Mouse (Mus musculus) kidney, embryonic 14.5 days (tissue): Measurements from ENCODE around the gene Nudt1. TPM values are rescaled to one million over a fixed set of nuclear protein-coding genes. Genes with fewer than 3 reads are reported as not detected.
A peak's percentile ranks its signal among the peaks of the same experiment; 100 is the strongest.

ENCODE experiments used
- ATAC-seq: fragments of 200-750 bp; cut with Nextera tagmentation; 2 replicates; pipeline ENCODE4 v1.8.0; 2017; ENCODE audit warnings: moderate number of reproducible peaks, mild to moderate bottlenecking, moderate TSS enrichment, moderate library complexity; ENCODE audit not compliant: low FRiP score, low TSS enrichment
- H3K27ac ChIP-seq: fragments of 300-500 bp; sonication (generic); 2 replicates; pipeline ENCODE4 v1.5.1; 2014; ENCODE audit warnings: low read depth, mild to moderate bottlenecking, low read length, moderate library complexity, mixed read lengths
- H3K27me3 ChIP-seq: fragments of 300-500 bp; sonication (generic); 2 replicates; pipeline ENCODE4 v1.6.1; 2014; ENCODE audit warnings: mild to moderate bottlenecking, low read length; ENCODE audit not compliant: control insufficient read depth, insufficient read depth
- H3K36me3 ChIP-seq: fragments of 300-500 bp; sonication (generic); 2 replicates; pipeline ENCODE4 v1.6.1; 2014; ENCODE audit warnings: low read length, mixed read lengths; ENCODE audit not compliant: control insufficient read depth, insufficient read depth
- H3K4me1 ChIP-seq: fragments of 300-500 bp; sonication (generic); 2 replicates; pipeline ENCODE4 v1.6.1; 2014; ENCODE audit warnings: low read length, mixed read lengths; ENCODE audit not compliant: control insufficient read depth, insufficient read depth
- H3K4me2 ChIP-seq: fragments of 300-500 bp; sonication (generic); replicated peaks from 2 replicates; pipeline ENCODE4 v1.6.1; 2014; ENCODE audit warnings: low read depth, mild to moderate bottlenecking, low read length
- H3K4me3 ChIP-seq: fragments of 300-500 bp; sonication (generic); 2 replicates; pipeline ENCODE4 v1.5.1; 2014; ENCODE audit warnings: mild to moderate bottlenecking, low read length
- H3K9ac ChIP-seq: fragments of 300-500 bp; sonication (generic); 2 replicates; pipeline ENCODE4 v1.6.1; 2014; ENCODE audit warnings: low read depth, mild to moderate bottlenecking, low read length, moderate library complexity
- H3K9me3 ChIP-seq: fragments of 300-500 bp; sonication (generic); 2 replicates; pipeline ENCODE4 v1.6.1; 2016; ENCODE audit warnings: low read length; ENCODE audit not compliant: control insufficient read depth
- WGBS: fragments of 180-500 bp; shearing (Covaris S2); extraction: QIAGEN DNeasy Blood & Tissue Kit; methylation state at CpG from one replicate; pipeline ENCODE4 v1.1.7; 2014; 5-methylcytosine and 5-hydroxymethylcytosine counted together
- polyA plus RNA-seq: library from polyadenylated mRNA; unstranded; fragments of >200 nt; fragmentation: Nextera tagmentation; extraction: Ambion mirVana; gene quantifications from 2 replicates; pipeline ENCODE4 v1.2.1, GENCODE M21; 2014

Nudt1 gene
- 53.7 and 61.4 TPM in 2 replicates for polyA plus RNA-seq

GRCm38 (mm10) chr5:140321042-140321755 lies at the start of gene Nudt1, which contains the start of gene Mad1l1:
Gene Nudt1, plus strand, starts transcription at chr5:140321656.
Gene Mad1l1, minus strand, starts transcription at chr5:140321552.
- no peaks in the 10 kb centered on the region; the same call in 1 of the 2 replicates for H3K36me3 ChIP-seq
- peak; percentile 92 for ATAC-seq
- peak within 1 kb of the TSS; percentile 95 for H3K4me3 ChIP-seq
- H3K27me3 ChIP-seq, result no peaks in the 10 kb centered on the region
- no peaks in the 10 kb centered on the region for H3K9me3 ChIP-seq
- H3K27ac ChIP-seq, result peak within 1 kb of the TSS; percentile 69
- WGBS, result under 1% methylated on average over 60 of the region's 60 CpGs
- peaks cover 4% of the 10 kb centered on the region; the same call in 1 of the 2 replicates for H3K4me1 ChIP-seq
- peak within 1 kb of the TSS; percentile 98 for H3K9ac ChIP-seq
- H3K4me2 ChIP-seq, result peak within 1 kb of the TSS; percentile 70

DNA sequence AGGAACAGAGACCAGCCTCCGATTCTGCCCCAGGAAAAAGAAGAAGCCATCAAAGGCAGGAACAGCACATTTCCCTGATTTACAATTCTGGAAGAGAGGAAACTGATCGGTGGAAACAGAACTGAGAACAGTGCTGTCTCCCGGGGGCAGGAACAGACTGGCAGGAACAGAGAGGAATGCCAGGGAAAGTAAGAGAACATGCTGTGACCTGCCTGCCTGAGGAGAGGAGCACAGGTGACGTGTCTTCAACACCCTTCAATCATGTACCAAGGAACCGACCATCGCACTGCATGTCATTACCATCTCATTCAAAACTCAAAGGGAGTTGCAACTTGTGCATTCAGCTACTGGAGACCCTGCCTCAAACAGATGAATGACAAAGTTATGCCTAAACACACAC lies 44.7 kb upstream of the Nudt1 start:
- Histone ChIP-seq H3K27me3 (no peaks in the 10 kb centered on the region), H3K36me3 (peaks cover 9% of the 10 kb centered on the region), H3K27ac (no peak overlapping the region), H3K4me1 (no peaks in the 10 kb centered on the region), H3K4me3 (no peak overlapping the region), H3K9ac (no peak overlapping the region), H3K9me3 (no peaks in the 10 kb centered on the region), H3K4me2 (no peak overlapping the region)
- no peak for ATAC-seq
- 80% methylated on average over 6 of the region's 6 CpGs for WGBS

DNA sequence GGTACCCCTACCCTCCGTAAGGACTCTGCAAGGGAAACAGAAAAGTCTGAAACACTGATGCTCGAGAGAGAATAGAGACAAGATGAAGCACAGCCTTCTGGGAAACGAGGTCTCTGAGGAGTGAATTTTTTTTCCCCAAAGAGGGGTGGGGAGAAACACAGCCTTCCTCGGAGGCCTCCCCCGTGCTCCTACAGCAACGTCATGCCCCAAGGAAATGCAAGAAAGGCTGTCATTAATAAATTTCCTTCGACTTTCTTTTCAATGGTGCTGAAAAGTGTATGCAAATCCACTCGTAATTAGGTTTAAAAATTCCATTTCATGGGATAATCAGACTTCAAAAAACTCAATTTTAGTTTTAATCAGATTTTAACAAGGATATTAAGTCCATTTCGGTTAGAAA lies 41.3 kb upstream of the Nudt1 start:
- H3K36me3 ChIP-seq, result peaks cover 14% of the 10 kb centered on the region
- no peaks in the 10 kb centered on the region for H3K4me1 ChIP-seq
- no peak overlapping the region for H3K27ac ChIP-seq
- no peak for ATAC-seq
- H3K4me3 ChIP-seq, result no peak overlapping the region
- H3K9ac ChIP-seq, result no peak overlapping the region
- H3K9me3 ChIP-seq, result no peaks in the 10 kb centered on the region
- no peaks in the 10 kb centered on the region for H3K27me3 ChIP-seq
- H3K4me2 ChIP-seq, result no peak overlapping the region
- WGBS, result 72% methylated on average over 9 of the region's 9 CpGs

DNA sequence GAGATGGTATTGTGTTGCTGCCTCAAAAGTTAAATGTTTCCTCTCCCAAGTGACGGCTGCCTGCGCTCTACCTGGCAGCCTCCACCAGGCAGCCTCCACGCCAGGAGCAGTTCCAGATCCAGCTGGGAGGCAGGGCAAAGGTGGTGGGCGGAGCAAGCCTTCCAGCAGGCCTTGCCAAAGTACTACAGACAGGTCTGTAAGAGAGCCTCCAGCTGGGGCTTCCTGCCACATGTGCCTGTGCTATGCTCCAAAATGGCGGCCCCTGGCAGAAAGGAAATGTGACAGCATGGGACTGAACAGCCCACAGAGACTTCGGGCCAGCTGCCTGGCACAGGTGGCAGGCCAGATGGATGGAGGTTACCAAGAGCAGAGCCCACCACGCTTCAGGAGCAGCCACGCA lies 39.1 kb upstream of the Nudt1 start:
- Histone ChIP-seq H3K4me3 (no peak overlapping the region), H3K27me3 (no peaks in the 10 kb centered on the region), H3K9me3 (no peaks in the 10 kb centered on the region), H3K27ac (no peak overlapping the region), H3K36me3 (peaks cover 20% of the 10 kb centered on the region), H3K4me1 (no peaks in the 10 kb centered on the region), H3K9ac (no peak overlapping the region), H3K4me2 (no peak overlapping the region)
- WGBS, result 76% methylated on average over 8 of the region's 8 CpGs
- peak; percentile 39; the same call in 1 of the 2 replicates for ATAC-seq

DNA sequence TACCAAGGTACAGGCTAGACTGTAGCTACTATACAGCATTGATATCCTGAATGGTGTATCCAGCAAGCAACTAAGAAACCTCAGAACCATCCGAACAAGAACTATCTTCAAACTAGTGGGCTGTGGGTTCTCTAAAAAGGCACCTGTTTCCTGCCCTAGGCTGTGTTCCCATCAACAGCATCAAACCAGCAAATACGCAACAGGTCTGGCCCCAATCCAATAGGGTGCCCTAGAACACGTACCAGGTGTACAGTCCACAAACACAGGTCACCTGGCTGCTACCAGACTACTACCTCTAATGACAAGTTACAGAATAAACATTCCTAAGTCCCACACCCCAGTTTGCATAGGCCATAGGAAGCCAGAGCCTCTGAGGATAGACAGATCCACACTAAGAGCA lies 38.6 kb upstream of the Nudt1 start:
- Histone ChIP-seq H3K27ac (no peak overlapping the region), H3K36me3 (peaks cover 20% of the 10 kb centered on the region), H3K9ac (no peak overlapping the region), H3K4me3 (no peak overlapping the region), H3K27me3 (no peaks in the 10 kb centered on the region), H3K4me1 (no peaks in the 10 kb centered on the region), H3K9me3 (no peaks in the 10 kb centered on the region), H3K4me2 (no peak overlapping the region)
- no peak for ATAC-seq
- 92% methylated on average over 3 of the region's 3 CpGs for WGBS

DNA sequence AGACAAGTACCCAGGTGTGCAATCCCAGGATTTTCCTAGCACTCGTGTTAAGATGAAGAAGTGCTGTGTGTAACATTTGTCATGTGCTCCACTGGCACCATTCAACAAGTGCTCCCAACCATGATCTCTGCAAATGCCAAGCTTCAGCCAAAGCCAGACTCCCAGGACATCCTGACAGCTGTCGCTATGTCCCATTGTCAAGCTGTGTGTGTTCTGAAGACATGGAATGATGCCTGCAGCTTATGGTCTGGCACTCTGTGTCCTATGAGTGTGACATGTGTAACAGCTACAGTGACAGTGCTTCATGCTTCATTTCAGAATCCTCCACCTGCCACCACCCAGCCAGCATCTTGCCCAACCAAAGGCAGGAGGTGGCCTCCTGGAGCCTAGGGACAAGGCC lies 37.4 kb upstream of the Nudt1 start:
- WGBS, result 94% methylated on average over 2 of the region's 2 CpGs
- Histone ChIP-seq H3K9ac (no peak overlapping the region), H3K4me1 (no peaks in the 10 kb centered on the region), H3K27ac (no peak overlapping the region), H3K36me3 (peaks cover 20% of the 10 kb centered on the region; the same call in 1 of the 2 replicates), H3K9me3 (no peaks in the 10 kb centered on the region), H3K4me3 (no peak overlapping the region), H3K27me3 (no peaks in the 10 kb centered on the region), H3K4me2 (no peak overlapping the region)
- no peak for ATAC-seq

DNA sequence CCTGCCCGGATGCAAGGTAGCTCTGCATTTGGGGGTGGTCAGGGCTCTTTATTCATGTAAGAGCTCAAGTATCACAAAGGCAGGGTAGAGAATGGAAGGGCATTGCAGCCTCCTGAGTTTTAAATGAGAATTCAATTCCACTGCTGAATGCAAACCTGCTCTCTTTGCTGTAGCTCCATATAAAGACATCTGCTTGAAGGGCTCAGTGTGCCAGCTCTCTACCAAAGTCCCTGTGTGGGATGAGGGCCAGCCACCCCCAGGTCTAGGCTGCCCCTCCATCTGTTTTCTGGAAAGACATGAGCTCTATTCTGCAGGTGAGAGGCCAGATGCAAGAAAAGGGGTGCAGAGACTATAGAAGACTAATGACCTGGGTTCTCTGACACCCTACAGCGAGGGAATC lies 36.7 kb upstream of the Nudt1 start:
- no peaks in the 10 kb centered on the region for H3K9me3 ChIP-seq
- no peak overlapping the region for H3K9ac ChIP-seq
- H3K27me3 ChIP-seq, result no peaks in the 10 kb centered on the region
- no peak overlapping the region for H3K27ac ChIP-seq
- H3K36me3 ChIP-seq, result peaks cover 20% of the 10 kb centered on the region; the same call in 1 of the 2 replicates
- no peaks in the 10 kb centered on the region for H3K4me1 ChIP-seq
- H3K4me2 ChIP-seq, result no peak overlapping the region
- 86% methylated on average over 2 of the region's 2 CpGs for WGBS
- no peak for ATAC-seq
- no peak overlapping the region for H3K4me3 ChIP-seq

- Histone ChIP-seq H3K4me3 (no peak overlapping the region), H3K4me2 (no peak overlapping the region), H3K9me3 (no peaks in the 10 kb centered on the region), H3K4me1 (no peaks in the 10 kb centered on the region), H3K9ac (no peak overlapping the region), H3K36me3 (peaks cover 34% of the 10 kb centered on the region; the same call in 1 of the 2 replicates), H3K27me3 (no peaks in the 10 kb centered on the region), H3K27ac (no peak overlapping the region)
- 92% methylated on average over 3 of the region's 3 CpGs for WGBS
- ATAC-seq, result no peak
Measured at GRCm38 (mm10) chr5:140288287-140288686, 33.2 kb upstream of the Nudt1 start.

DNA sequence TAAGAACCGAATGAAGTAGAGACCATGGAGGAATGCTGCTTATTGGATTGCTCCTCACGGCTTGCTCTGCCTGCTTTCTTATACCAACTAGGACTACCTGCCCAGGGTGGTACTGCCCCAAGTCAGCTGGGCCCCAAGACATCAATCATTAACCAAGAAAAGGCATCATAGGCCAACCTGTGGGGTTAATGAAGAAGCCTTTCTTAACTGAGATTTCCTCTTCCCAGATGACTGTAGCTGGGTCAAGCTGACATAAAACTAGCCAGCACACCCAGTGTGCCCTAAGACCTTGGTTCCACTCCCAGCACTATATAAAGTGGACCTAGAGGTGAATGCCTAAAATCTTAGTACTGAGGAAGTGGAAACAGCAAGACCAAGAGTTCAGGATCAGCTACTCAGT lies 32.3 kb upstream of the Nudt1 start:
- no peaks in the 10 kb centered on the region for H3K27me3 ChIP-seq
- no peak overlapping the region for H3K4me2 ChIP-seq
- no peak overlapping the region for H3K27ac ChIP-seq
- H3K4me3 ChIP-seq, result no peak overlapping the region
- H3K36me3 ChIP-seq, result peaks cover 36% of the 10 kb centered on the region
- H3K4me1 ChIP-seq, result no peaks in the 10 kb centered on the region
- H3K9ac ChIP-seq, result no peak overlapping the region
- H3K9me3 ChIP-seq, result no peaks in the 10 kb centered on the region
- 91% methylated on average over 2 of the region's 2 CpGs for WGBS
- no peak for ATAC-seq
